Mouse (Mus musculus) bone marrow macrophage, adult 2 months (primary cell): ENCODE data around the gene Cyyr1.

ENCODE experiments used
- CTCF ChIP-seq: IDR thresholded peaks from 2 replicates; pipeline ENCODE4 v1.5.1; 2012; ENCODE audit warnings: low read depth, mild to moderate bottlenecking, low read length, moderate library complexity
- POLR2A ChIP-seq: IDR thresholded peaks from 2 replicates; pipeline ENCODE4 v1.6.1; 2012; ENCODE audit warnings: mild to moderate bottlenecking, low read depth, low read length, borderline replicate concordance

DNA sequence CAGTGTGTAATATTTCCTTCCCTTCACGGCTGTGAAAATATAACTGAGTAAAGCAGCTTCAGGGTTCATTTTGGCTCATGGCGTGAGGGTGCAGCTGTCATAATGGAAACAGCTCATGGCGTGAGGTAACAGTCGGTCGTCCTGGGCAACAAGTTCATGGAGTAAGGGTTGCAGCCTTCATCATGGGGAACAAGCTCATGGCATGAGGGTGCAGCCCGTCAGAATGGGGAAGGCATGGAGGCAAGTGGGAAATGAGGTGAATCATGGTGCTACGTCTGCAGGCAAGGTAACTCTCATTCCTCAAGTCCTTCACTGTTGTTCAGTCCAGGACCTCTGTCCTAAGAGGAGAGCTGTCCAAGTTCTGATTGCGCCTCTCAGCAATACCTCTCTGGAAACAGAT lies 28.6 kb downstream of the Cyyr1 start:
- TF ChIP-seq CTCF (no peak), POLR2A (no peak)
